Mouse (Mus musculus): ENCODE results near the gene Card11.

Gene Card11

GRCm38 (mm10) chr5:141000349-141000748 is at the start of gene Card11:
TSS of gene Card11 (minus strand) at chr5:141000582.
- DNase-seq (ENCODE audit: low spot score), result no peak

GRCm38 (mm10) chr5:141047651-141048218 is 47.4 kb upstream of the Card11 start:
- DNase-seq (ENCODE audit: low spot score), result no peak

- DNase-seq (ENCODE audit: low spot score), result no peak
Observed at GRCm38 (mm10) chr5:141044976-141045375, 44.6 kb upstream of the Card11 start.

GRCm38 (mm10) chr5:141043654-141044447 is 43.5 kb upstream of the Card11 start:
- DNase-seq (ENCODE audit: low spot score), result no peak

GRCm38 (mm10) chr5:141042406-141042805 is 42.0 kb upstream of the Card11 start:
- DNase-seq (ENCODE audit: low spot score), result no peak

- no peak for DNase-seq (ENCODE audit: low spot score)
Observed at GRCm38 (mm10) chr5:141040846-141041245, 40.5 kb upstream of the Card11 start.

- no peak for DNase-seq (ENCODE audit: low spot score)
Observed at GRCm38 (mm10) chr5:141038342-141038741, 38.0 kb upstream of the Card11 start.

- DNase-seq (ENCODE audit: low spot score), result no peak
Observed at GRCm38 (mm10) chr5:141035346-141035745, 35.0 kb upstream of the Card11 start.

- DNase-seq (ENCODE audit: low spot score), result no peak
Observed at GRCm38 (mm10) chr5:141034301-141034700, 33.9 kb upstream of the Card11 start.

- DNase-seq (ENCODE audit: low spot score), result no peak
Observed at GRCm38 (mm10) chr5:141033001-141033400, 32.6 kb upstream of the Card11 start.

GRCm38 (mm10) chr5:141029364-141029763 is 29.0 kb upstream of the Card11 start:
- no peak for DNase-seq (ENCODE audit: low spot score)

- DNase-seq (ENCODE audit: low spot score), result no peak
Observed at GRCm38 (mm10) chr5:141025635-141026034, 25.3 kb upstream of the Card11 start.

- no peak for DNase-seq (ENCODE audit: low spot score)
Observed at GRCm38 (mm10) chr5:141024435-141024834, 24.1 kb upstream of the Card11 start.

GRCm38 (mm10) chr5:141017927-141018700 is 17.7 kb upstream of the Card11 start:
- DNase-seq (ENCODE audit: low spot score), result no peak

GRCm38 (mm10) chr5:141016082-141016481 is 15.7 kb upstream of the Card11 start:
- no peak for DNase-seq (ENCODE audit: low spot score)

- DNase-seq (ENCODE audit: low spot score), result no peak
Observed at GRCm38 (mm10) chr5:141014216-141014615, 13.8 kb upstream of the Card11 start.

- no peak for DNase-seq (ENCODE audit: low spot score)
Observed at GRCm38 (mm10) chr5:141013465-141013864, 13.1 kb upstream of the Card11 start.

GRCm38 (mm10) chr5:141005491-141005890 is 5.1 kb upstream of the Card11 start:
- DNase-seq (ENCODE audit: low spot score), result no peak

- DNase-seq (ENCODE audit: low spot score), result no peak
Observed at GRCm38 (mm10) chr5:141004078-141004763, 3.8 kb upstream of the Card11 start.

GRCm38 (mm10) chr5:140999178-140999672 is 1.2 kb downstream of the Card11 start:
- DNase-seq (ENCODE audit: low spot score), result no peak

- DNase-seq (ENCODE audit: low spot score), result no peak
Observed at GRCm38 (mm10) chr5:140997767-140998166, 2.6 kb downstream of the Card11 start.
